Mouse (Mus musculus): ENCODE data around the gene Plb1. TPM values are rescaled to one million over a fixed set of nuclear protein-coding genes. Genes with fewer than 3 reads are reported as not detected.
A peak's percentile ranks its signal among the peaks of the same experiment; 100 is the strongest.

Gene Plb1
- polyA plus RNA-seq, 1 experiment from 2014 or later = not detected

DNA sequence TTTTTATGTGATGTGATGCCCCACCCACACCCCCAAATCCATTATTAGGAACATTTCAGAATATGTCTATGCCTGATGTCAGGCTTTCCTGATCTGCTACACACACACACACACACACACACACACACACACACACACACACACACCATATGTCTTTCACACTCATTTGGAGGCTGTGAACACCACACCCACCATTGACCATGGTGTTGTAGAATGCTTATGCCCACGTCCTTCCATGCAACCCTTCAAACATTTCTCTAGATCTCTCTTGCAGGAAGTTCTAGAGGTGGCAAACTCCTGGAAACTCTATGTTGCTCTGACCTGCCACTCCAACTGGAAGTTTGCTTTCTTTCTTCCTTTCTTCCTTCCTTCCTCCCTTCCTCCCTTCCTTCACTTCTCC, 77.2 kb downstream of the Plb1 start:
- no peak overlapping the region for H3K4me2 ChIP-seq
- H3K4me1 ChIP-seq (replicated peaks) = no peaks in the 10 kb centered on the region
- WGBS = 63% methylated on average over 1 of the region's 1 CpGs

DNA sequence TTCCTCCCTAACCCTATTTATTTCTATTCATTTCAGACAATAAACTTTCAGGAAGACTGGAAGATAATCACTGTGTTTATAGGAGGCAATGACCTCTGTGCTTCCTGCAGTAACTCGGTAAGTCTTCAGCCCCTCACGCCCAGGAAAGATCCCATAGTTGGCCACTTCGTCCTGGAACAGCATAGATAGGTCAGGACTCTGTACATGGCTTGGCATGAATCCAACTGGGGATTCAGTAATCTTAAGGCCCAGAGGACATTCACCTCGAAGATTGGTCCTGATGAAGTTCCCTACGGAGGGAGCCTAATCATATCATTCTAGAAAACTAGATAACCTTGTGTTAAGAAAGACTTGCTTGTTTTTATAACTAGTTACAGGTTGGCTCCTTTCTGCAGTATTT, 78.3 kb downstream of the Plb1 start:
- no peak overlapping the region for H3K9ac ChIP-seq
- no peak for ATAC-seq (ENCODE audit: low FRiP score, low read depth)
- H3K9me3 ChIP-seq = no peaks in the 10 kb centered on the region
- no peaks in the 10 kb centered on the region for H3K27me3 ChIP-seq
- no peaks in the 10 kb centered on the region for H3K4me1 ChIP-seq (replicated peaks)
- no peak overlapping the region for H3K4me3 ChIP-seq
- H3K27ac ChIP-seq (replicated peaks) = no peak overlapping the region
- 88% methylated on average over 5 of the region's 5 CpGs for WGBS
- H3K4me2 ChIP-seq = no peak overlapping the region
- no peaks in the 10 kb centered on the region for H3K36me3 ChIP-seq

More for the DNA sequence above, 77.2 kb downstream of the Plb1 start:
- Histone ChIP-seq H3K27me3 (no peaks in the 10 kb centered on the region), H3K9ac (no peak overlapping the region), H3K4me3 (no peak overlapping the region), H3K36me3 (no peaks in the 10 kb centered on the region), H3K9me3 (no peaks in the 10 kb centered on the region), H3K27ac (replicated peaks) (no peak overlapping the region)
- ATAC-seq (ENCODE audit: low FRiP score, low read depth) = no peak

DNA sequence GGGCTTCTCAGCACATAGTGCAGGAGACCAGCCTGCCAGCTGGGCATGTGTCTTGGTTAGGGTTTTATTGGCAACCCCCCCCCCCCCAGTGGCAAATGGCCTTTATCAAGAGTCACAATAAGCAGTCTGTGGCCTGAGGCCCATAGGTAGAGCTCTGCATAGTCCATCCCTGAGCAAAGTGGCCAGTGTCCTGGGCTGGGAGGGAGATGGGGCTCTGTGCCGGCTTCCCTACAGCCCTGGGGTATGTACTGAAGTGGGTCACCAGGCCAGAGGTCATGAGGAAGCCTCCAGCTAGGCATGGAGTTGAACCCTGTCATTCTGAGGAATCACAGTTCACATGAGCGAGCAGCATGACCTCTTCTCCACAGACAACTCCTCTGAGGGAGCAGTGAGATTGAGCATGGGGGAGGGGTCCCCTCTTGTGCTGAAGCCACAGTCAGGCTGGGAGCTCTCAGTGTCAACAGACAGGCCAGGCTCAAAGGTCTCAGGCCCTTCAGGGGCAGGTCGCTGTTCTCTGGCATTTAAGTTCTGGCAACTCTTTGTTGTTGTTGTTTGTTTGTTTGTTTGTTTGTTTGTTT, 79.2 kb downstream of the Plb1 start:
- no peak overlapping the region for H3K4me2 ChIP-seq
- H3K9ac ChIP-seq = no peak overlapping the region
- no peak overlapping the region for H3K4me3 ChIP-seq
- H3K27me3 ChIP-seq = no peaks in the 10 kb centered on the region
- WGBS = 60% methylated on average over 3 of the region's 3 CpGs
- no peaks in the 10 kb centered on the region for H3K4me1 ChIP-seq (replicated peaks)
- ATAC-seq (ENCODE audit: low FRiP score, low read depth) = no peak
- no peaks in the 10 kb centered on the region for H3K9me3 ChIP-seq
- no peaks in the 10 kb centered on the region for H3K36me3 ChIP-seq
- H3K27ac ChIP-seq (replicated peaks) = no peak overlapping the region

DNA sequence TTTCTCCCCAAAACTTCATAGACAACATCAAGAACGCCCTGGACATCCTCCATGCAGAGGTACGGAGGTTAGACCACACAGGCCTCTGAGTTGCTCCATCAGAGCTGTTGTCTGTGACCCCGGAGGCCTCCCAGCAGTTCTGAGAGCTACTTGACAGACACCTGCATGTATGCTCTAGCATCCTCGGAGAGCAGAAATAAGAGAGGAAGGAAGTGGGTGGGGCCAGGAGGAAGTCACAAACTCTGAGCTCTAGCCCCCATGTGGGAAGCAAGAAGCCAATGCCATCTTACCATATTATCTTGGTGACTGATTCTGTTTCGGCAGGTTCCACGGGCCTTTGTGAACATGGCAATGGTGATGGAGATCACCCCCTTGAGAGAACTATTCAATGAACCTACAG, 81.2 kb downstream of the Plb1 start:
- WGBS = 87% methylated on average over 6 of the region's 6 CpGs
- ATAC-seq (ENCODE audit: low FRiP score, low read depth) = no peak
- Histone ChIP-seq H3K27ac (replicated peaks) (no peak overlapping the region), H3K4me3 (no peak overlapping the region), H3K4me2 (no peak overlapping the region), H3K9ac (no peak overlapping the region), H3K9me3 (no peaks in the 10 kb centered on the region), H3K27me3 (no peaks in the 10 kb centered on the region), H3K36me3 (no peaks in the 10 kb centered on the region), H3K4me1 (replicated peaks) (no peaks in the 10 kb centered on the region)

DNA sequence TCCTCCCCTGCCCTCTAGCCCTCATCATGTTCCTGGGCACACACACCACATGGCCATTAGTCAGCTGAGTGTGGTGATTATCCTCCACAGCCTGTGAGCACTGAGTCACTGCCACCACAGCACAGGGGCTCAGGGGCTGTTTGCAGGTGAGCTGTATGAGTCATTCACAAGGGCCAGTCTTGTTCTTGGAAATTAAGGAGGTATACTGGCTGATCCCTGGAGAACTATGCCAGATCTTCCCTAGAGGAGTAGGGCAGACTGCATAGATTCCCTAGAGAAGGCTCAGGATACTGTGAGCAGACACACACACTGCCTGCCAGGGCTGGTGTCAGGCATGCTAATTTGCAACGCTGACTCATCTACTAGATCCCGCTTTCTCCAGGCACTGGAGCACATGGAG, 82.2 kb downstream of the Plb1 start:
- Histone ChIP-seq H3K27ac (replicated peaks) (no peak overlapping the region), H3K4me3 (no peak overlapping the region), H3K36me3 (no peaks in the 10 kb centered on the region), H3K9me3 (no peaks in the 10 kb centered on the region), H3K4me1 (replicated peaks) (no peaks in the 10 kb centered on the region), H3K27me3 (no peaks in the 10 kb centered on the region), H3K4me2 (no peak overlapping the region), H3K9ac (no peak overlapping the region)
- no peak for ATAC-seq (ENCODE audit: low FRiP score, low read depth)
- WGBS = 69% methylated on average over 2 of the region's 2 CpGs

DNA sequence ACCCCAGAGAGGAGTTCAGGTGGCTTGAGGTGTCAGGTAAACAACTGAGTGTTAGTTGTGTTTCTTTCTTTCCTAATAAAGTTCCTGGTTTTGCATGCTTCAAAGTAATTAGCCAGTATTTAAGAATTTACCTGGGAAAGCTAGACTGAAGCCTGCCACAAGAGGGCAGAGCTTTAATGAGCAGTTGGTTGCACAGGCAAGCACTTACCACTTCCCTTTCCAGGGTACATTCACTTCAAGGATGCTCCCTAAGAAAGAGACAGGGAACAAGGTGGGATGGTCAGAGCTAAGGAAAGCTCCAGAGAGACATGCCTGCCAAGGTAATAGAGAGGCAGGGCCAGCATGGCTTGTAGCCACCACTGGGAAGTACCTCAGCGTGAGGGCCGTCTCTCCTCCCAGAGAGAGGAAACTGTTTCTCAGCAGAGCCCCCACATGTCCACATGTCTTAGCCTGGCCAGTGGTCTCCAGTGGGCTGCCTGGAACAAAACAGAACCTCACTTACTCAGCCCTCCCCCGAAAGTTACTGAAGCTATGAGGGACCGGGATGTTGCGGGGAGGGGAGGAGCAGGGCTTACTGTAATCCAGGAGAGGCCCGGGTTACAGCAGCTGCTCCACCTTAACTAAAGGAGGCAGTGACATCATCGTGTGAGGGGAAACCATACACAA, 89.8 kb downstream of the Plb1 start:
- Histone ChIP-seq H3K9ac (no peak overlapping the region), H3K4me3 (no peak overlapping the region), H3K27ac (replicated peaks) (no peak overlapping the region), H3K36me3 (no peaks in the 10 kb centered on the region), H3K9me3 (no peaks in the 10 kb centered on the region), H3K4me2 (no peak overlapping the region), H3K4me1 (replicated peaks) (no peaks in the 10 kb centered on the region; the same call in 1 of the 2 replicates), H3K27me3 (no peaks in the 10 kb centered on the region)
- WGBS = 57% methylated on average over 7 of the region's 7 CpGs
- peak; percentile 65 for ATAC-seq (ENCODE audit: low FRiP score, low read depth)

DNA sequence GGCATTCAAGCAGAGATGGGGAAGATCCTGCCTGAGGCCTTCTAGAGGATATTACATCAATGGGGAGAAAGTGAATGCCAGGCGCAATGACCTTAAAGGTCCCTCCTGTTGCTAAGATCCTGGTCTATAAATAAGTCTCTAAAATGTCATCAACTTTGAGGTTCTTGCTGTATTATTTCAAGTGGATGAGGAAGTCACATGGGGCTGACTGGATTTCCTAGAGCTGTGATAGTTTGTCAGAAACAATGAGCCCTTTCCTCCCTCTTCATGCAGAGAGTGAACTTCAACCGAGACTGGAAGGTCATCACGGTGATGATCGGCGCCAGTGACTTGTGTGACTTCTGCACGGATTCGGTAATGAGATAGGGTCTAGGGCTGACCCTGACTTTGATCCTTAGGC, 95.6 kb downstream of the Plb1 start:
- WGBS = 82% methylated on average over 7 of the region's 7 CpGs

DNA sequence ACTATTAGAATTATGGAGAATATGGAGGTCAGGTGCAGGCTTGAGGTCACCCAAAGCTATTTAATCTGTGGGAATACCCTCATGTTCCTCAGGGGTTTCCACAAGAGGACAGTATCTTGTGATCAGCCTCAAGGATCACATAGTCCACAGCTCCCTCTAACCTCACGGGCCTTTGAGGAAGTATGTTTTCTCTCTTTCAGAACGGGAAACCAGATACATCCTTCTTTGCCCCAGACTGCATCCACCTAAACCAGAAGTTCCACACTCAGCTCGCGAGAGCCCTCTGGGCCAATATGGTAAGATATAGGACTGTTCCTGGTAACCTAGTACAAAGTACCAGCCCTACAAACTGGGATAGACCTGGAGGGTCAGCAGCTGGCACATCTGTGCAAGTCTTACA, 100.1 kb downstream of the Plb1 start:
- H3K36me3 ChIP-seq = no peaks in the 10 kb centered on the region
- H3K4me2 ChIP-seq = no peak overlapping the region
- peaks cover 8% of the 10 kb centered on the region; the same call in 1 of the 2 replicates for H3K4me1 ChIP-seq (replicated peaks)
- no peak for ATAC-seq (ENCODE audit: low FRiP score, low read depth)
- H3K9me3 ChIP-seq = no peaks in the 10 kb centered on the region
- H3K27ac ChIP-seq (replicated peaks) = no peak overlapping the region
- no peaks in the 10 kb centered on the region for H3K27me3 ChIP-seq
- no peak overlapping the region for H3K9ac ChIP-seq
- 89% methylated on average over 4 of the region's 4 CpGs for WGBS
- H3K4me3 ChIP-seq = no peak overlapping the region

More for the DNA sequence above, 95.6 kb downstream of the Plb1 start:
- H3K9ac ChIP-seq = no peak overlapping the region
- H3K9me3 ChIP-seq = no peaks in the 10 kb centered on the region
- no peaks in the 10 kb centered on the region for H3K36me3 ChIP-seq
- no peak for ATAC-seq (ENCODE audit: low FRiP score, low read depth)
- H3K4me3 ChIP-seq = no peak overlapping the region
- no peaks in the 10 kb centered on the region for H3K4me1 ChIP-seq (replicated peaks)
- H3K27me3 ChIP-seq = no peaks in the 10 kb centered on the region
- H3K27ac ChIP-seq (replicated peaks) = no peak overlapping the region
- no peak overlapping the region for H3K4me2 ChIP-seq

DNA sequence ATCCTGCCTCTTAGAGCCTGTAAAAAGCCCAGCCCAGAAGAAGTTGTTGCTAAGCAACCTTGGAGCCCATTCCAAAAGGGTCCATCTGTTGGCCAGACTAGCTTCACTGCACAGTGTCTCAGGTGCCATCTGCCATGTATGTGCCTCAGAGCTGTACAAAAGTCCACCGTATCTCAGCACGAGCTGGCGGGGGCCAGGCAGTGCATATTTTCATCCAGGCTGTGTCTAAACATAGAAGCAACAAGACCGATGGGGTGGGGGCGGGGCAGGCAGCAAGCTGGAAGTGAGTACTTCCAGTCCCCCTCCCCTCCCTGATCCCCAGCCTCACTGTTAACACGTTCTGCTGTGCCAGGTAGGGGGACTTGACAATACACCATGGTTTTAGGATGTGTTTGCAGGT, 102.7 kb downstream of the Plb1 start:
- Histone ChIP-seq H3K27me3 (no peaks in the 10 kb centered on the region), H3K9me3 (no peaks in the 10 kb centered on the region), H3K4me3 (no peak overlapping the region), H3K9ac (no peak overlapping the region), H3K36me3 (no peaks in the 10 kb centered on the region), H3K4me2 (no peak overlapping the region), H3K27ac (replicated peaks) (peak overlapping the region; percentile 50; the same call in 1 of the 2 replicates), H3K4me1 (replicated peaks) (peaks cover 8% of the 10 kb centered on the region; the same call in 1 of the 2 replicates)
- peak; percentile 95 for ATAC-seq (ENCODE audit: low FRiP score, low read depth)
- WGBS = 37% methylated on average over 6 of the region's 6 CpGs

DNA sequence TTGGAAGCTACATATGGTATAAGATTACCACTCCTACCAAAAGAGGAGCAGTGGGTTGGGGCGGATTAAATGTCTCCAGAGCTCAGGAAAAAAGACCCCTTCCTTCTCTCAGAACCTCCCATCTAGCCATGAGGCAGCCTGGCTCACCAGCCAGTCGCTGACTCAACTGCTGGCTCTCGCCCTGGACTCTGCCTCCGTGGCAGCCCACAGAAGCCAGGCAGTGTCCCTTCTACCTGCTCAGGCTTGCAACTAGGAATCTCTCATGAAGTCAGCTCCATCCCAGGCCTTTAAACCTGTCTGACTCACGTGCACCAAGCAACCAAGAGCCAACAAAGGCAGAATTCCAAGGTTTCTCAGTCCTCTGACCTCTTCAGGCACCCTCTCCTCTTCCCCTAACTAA, 103.6 kb downstream of the Plb1 start:
- Histone ChIP-seq H3K4me1 (replicated peaks) (peaks cover 8% of the 10 kb centered on the region; the same call in 1 of the 2 replicates), H3K4me2 (no peak overlapping the region), H3K9ac (no peak overlapping the region), H3K27ac (replicated peaks) (no peak overlapping the region), H3K9me3 (no peaks in the 10 kb centered on the region), H3K36me3 (no peaks in the 10 kb centered on the region), H3K4me3 (no peak overlapping the region), H3K27me3 (no peaks in the 10 kb centered on the region)
- 74% methylated on average over 5 of the region's 5 CpGs for WGBS
- no peak for ATAC-seq (ENCODE audit: low FRiP score, low read depth)

DNA sequence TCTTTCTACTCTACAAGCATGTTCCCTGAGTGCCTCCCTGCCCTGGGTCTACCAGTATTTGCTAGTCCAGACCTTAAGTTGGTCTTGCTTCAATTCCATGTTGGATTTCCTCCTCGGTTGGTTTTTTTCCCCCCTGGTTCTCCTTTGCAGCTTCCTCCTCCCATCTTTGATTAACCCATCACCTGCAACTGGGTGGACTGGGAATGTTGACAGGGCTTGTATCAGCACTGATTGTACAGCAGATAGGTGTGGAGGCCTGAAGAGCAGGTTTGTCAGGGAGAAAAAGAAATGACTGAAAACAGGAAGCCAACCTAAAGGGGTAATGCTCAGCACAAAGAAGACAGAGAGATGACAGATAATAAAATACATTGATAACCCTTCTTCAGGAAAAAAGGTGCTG, 104.8 kb downstream of the Plb1 start:
- whole genome bisulfite sequencing = 67% methylated on average over 1 of the region's 1 CpGs
- no peak overlapping the region for H3K9ac ChIP-seq

DNA sequence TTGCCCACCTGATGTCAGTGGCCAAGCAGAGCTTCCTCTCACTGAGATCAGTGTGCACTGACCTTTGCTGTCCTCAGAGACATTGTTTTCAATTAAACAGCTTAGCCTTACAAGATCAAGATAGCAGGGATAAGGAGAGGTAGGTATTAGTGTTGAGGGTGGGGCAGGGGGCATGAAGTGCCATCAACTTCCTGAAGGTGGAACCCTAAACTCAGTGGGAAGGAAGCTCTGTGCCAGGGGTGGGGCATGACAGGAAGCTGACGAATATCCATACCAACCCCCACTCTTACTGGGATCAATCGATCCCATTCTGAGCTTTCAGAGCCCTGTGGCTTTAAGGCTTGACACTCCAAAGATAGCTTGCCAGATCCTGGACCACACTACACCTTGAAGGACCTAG, 105.8 kb downstream of the Plb1 start:
- Histone ChIP-seq H3K27me3 (no peaks in the 10 kb centered on the region), H3K4me2 (no peak overlapping the region), H3K4me1 (replicated peaks) (peaks cover 8% of the 10 kb centered on the region; the same call in 1 of the 2 replicates), H3K4me3 (no peak overlapping the region), H3K36me3 (no peaks in the 10 kb centered on the region), H3K9me3 (no peaks in the 10 kb centered on the region), H3K27ac (replicated peaks) (no peak overlapping the region), H3K9ac (no peak overlapping the region)
- no peak for ATAC-seq (ENCODE audit: low FRiP score, low read depth)
- 72% methylated on average over 2 of the region's 2 CpGs for WGBS

More for the DNA sequence above, 104.8 kb downstream of the Plb1 start:
- no peak overlapping the region for H3K27ac ChIP-seq (replicated peaks)
- no peak overlapping the region for H3K4me3 ChIP-seq
- no peaks in the 10 kb centered on the region for H3K27me3 ChIP-seq
- H3K36me3 ChIP-seq = no peaks in the 10 kb centered on the region
- ATAC-seq (ENCODE audit: low FRiP score, low read depth) = no peak
- peaks cover 8% of the 10 kb centered on the region; the same call in 1 of the 2 replicates for H3K4me1 ChIP-seq (replicated peaks)
- no peak overlapping the region for H3K4me2 ChIP-seq
- H3K9me3 ChIP-seq = no peaks in the 10 kb centered on the region
